Mouse (Mus musculus): ENCODE measurements at regions not wholly inside any gene's neighbourhood (a gene's known extent, or its start where the extent isn't known, plus 50 kb on each side); places are given as distances from the start of the nearest gene placed in this dataset.

- TF ChIP-seq POLR2A (IDR thresholded peaks at IDR 0.05; ENCODE audit: low read depth, low read length) (no peak), CTCF (conservative IDR thresholded peaks at IDR 0.05; ENCODE audit: insufficient read depth, insufficient read length, low read depth, low read length) (no peak)
Observed at GRCm38 (mm10) chr8:89308950-89309349, 265.0 kb upstream of the Sall1 start.

Measured in kidney, adult 2 months (tissue).